Mouse (Mus musculus) kidney, embryonic 14.5 days (tissue): ENCODE measurements around the gene E130116L18Rik. TPM values are rescaled to one million over a fixed set of nuclear protein-coding genes. Genes with fewer than 3 reads are reported as not detected.
A peak's percentile ranks its signal among the peaks of the same experiment; 100 is the strongest.

Source experiments
- ATAC-seq: fragments of 200-750 bp; cut with Nextera tagmentation; 2 replicates; pipeline ENCODE4 v1.8.0; 2017; ENCODE audit warnings: moderate number of reproducible peaks, mild to moderate bottlenecking, moderate TSS enrichment, moderate library complexity; ENCODE audit not compliant: low FRiP score, low TSS enrichment
- H3K27ac ChIP-seq: fragments of 300-500 bp; sonication (generic); 2 replicates; pipeline ENCODE4 v1.5.1; 2014; ENCODE audit warnings: low read depth, mild to moderate bottlenecking, low read length, moderate library complexity, mixed read lengths
- H3K27me3 ChIP-seq: fragments of 300-500 bp; sonication (generic); 2 replicates; pipeline ENCODE4 v1.6.1; 2014; ENCODE audit warnings: mild to moderate bottlenecking, low read length; ENCODE audit not compliant: control insufficient read depth, insufficient read depth
- H3K36me3 ChIP-seq: fragments of 300-500 bp; sonication (generic); 2 replicates; pipeline ENCODE4 v1.6.1; 2014; ENCODE audit warnings: low read length, mixed read lengths; ENCODE audit not compliant: control insufficient read depth, insufficient read depth
- H3K4me1 ChIP-seq: fragments of 300-500 bp; sonication (generic); 2 replicates; pipeline ENCODE4 v1.6.1; 2014; ENCODE audit warnings: low read length, mixed read lengths; ENCODE audit not compliant: control insufficient read depth, insufficient read depth
- H3K4me2 ChIP-seq: fragments of 300-500 bp; sonication (generic); replicated peaks from 2 replicates; pipeline ENCODE4 v1.6.1; 2014; ENCODE audit warnings: low read depth, mild to moderate bottlenecking, low read length
- H3K4me3 ChIP-seq: fragments of 300-500 bp; sonication (generic); 2 replicates; pipeline ENCODE4 v1.5.1; 2014; ENCODE audit warnings: mild to moderate bottlenecking, low read length
- H3K9ac ChIP-seq: fragments of 300-500 bp; sonication (generic); 2 replicates; pipeline ENCODE4 v1.6.1; 2014; ENCODE audit warnings: low read depth, mild to moderate bottlenecking, low read length, moderate library complexity
- H3K9me3 ChIP-seq: fragments of 300-500 bp; sonication (generic); 2 replicates; pipeline ENCODE4 v1.6.1; 2016; ENCODE audit warnings: low read length; ENCODE audit not compliant: control insufficient read depth
- WGBS: fragments of 180-500 bp; shearing (Covaris S2); extraction: QIAGEN DNeasy Blood & Tissue Kit; methylation state at CpG from one replicate; pipeline ENCODE4 v1.1.7; 2014; 5-methylcytosine and 5-hydroxymethylcytosine counted together
- polyA plus RNA-seq: library from polyadenylated mRNA; unstranded; fragments of >200 nt; fragmentation: Nextera tagmentation; extraction: Ambion mirVana; gene quantifications from 2 replicates; pipeline ENCODE4 v1.2.1, GENCODE M21; 2014

E130116L18Rik gene
- polyA plus RNA-seq = not detected in 2 replicates

DNA sequence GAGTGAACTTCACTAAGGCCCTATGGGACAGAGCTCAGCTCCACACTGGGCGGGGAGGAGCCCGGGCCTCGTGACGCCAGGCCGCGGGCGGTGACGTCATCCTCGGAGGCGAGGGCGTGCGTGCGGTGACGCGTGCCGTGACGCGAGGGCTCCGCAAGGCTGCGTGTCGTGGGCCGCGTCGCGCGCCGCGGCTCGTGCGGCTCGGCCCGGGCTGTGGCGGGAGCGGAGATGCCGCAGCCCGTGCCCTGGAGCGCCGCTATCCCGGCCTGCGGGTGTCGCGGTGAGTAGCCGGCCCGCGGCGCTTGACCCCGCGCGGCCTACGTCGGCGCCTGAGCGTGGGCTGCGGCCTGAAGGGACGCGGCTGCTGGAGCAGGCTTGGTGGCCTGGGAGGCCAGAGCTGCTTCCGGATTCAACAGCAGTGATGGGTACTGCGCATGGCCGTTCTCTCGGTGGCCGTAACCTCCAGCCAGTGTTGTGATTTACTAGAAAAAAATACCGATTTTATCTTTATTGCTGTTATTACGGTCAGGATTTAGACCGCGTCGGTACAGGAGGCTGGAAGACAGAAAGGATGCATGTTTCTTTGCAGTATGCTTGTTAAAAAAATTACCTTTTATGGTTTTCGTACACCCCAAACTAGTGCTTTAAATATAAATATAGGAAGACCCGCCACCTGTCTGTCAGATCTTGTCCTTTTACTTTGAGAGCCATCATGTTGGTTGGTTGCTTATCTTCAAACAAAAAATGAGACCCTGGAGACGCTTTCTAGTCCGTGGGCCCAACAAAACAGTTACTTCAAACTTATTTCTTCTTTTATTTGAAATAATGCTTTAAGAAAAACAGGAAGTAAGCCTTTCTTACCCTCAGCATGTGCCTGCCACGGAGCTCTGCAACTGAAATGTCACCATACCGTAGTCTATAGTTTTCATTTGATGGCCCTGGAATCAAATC is at the start of gene E130116L18Rik:
Gene E130116L18Rik, minus strand, starts transcription at position 402 of the 951 bp plus-strand sequence.
- Histone ChIP-seq H3K27ac (peak within 1 kb of the TSS; percentile 87), H3K4me2 (peak within 1 kb of the TSS; percentile 45), H3K9me3 (no peaks in the 10 kb centered on the region), H3K27me3 (no peaks in the 10 kb centered on the region), H3K4me3 (peak within 1 kb of the TSS; percentile 63), H3K9ac (peak within 1 kb of the TSS; percentile 84), H3K36me3 (no peaks in the 10 kb centered on the region), H3K4me1 (peaks cover 5% of the 10 kb centered on the region)
- 3% methylated on average over 71 of the region's 72 CpGs for WGBS
- peak; percentile 98 for ATAC-seq

DNA sequence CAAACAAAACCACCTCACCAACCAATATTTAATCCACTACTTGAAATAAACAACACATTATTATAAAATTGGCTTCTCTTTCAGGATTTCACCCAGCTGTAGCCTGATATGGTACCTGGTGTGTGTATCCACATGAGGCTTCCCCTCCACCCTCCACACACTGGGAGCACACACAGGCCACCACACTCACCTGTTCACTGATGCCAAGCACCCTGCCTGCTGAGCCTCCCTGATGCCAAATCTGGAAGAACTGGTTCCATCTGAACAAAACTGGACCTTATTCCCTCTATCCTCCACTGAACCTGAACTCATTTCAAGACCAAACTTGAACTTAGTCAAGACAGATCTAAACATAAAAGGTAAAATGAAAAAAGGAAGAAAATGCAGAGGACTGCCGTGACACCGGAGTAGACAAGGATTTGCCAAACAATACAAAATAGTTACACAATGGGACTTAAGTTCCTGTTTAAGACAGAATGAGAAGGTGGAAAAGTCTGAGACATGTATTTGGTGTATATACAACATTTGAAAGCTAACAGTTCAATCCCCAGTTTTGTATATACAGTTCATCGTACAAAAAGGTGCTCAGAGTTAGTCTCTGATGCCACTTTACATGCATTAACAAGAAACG is 45.4 kb upstream of the E130116L18Rik start:
- no peak overlapping the region for H3K27ac ChIP-seq
- H3K4me3 ChIP-seq = no peak overlapping the region
- H3K36me3 ChIP-seq = peaks cover 53% of the 10 kb centered on the region
- H3K9ac ChIP-seq = no peak overlapping the region
- no peaks in the 10 kb centered on the region for H3K27me3 ChIP-seq
- no peaks in the 10 kb centered on the region for H3K4me1 ChIP-seq
- H3K9me3 ChIP-seq = no peaks in the 10 kb centered on the region
- no peak for ATAC-seq
- WGBS = 92% methylated on average over 4 of the region's 4 CpGs
- no peak overlapping the region for H3K4me2 ChIP-seq

DNA sequence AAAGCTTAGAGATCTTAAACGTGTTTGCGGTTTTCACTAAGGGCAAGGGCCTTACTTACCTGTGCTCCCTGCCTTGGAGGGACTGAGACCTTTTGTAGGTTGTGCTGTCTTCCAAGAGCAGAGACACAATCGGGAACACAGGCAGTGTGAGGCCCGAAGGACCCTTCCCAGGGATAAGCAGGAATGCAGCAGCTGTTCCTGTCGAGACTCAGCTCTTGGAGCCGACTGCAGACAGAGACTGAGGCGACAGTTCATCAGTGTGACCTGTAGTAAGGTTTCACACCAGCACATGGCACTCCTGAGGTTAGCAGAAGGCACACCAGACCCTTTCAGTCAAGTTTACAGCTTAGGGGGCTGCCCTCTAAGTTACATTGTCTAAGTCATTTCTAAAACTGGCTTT is 39.3 kb upstream of the E130116L18Rik start:
- H3K27ac ChIP-seq = no peak overlapping the region

DNA sequence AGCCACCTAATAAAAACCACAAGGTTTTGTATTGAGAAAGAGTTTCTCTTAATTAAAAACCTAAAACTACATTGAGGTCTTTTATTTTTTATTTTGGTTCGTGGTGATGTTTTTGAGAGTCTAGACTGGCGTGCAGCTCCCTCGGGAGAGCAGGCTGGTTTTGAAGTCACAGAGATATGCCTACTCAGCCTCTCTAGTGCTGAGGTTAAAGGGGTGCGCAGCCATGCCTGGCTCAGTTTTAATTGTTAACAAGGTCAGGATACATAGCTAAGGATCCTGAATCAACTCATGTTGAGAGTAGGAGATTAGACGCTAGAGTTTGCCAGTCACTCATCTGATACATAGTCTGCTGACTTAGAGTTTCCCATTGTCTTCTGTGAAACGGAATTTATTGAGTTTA is 38.5 kb upstream of the E130116L18Rik start:
- 86% methylated on average over 6 of the region's 6 CpGs for WGBS
- Histone ChIP-seq H3K27me3 (no peaks in the 10 kb centered on the region), H3K4me2 (no peak overlapping the region), H3K9me3 (no peaks in the 10 kb centered on the region), H3K36me3 (peaks cover 47% of the 10 kb centered on the region), H3K4me3 (no peak overlapping the region), H3K9ac (no peak overlapping the region), H3K4me1 (no peaks in the 10 kb centered on the region), H3K27ac (no peak overlapping the region)
- ATAC-seq = no peak

More for the DNA sequence above, 39.3 kb upstream of the E130116L18Rik start:
- H3K4me3 ChIP-seq = no peak overlapping the region
- no peak overlapping the region for H3K9ac ChIP-seq
- H3K36me3 ChIP-seq = peaks cover 52% of the 10 kb centered on the region
- no peak overlapping the region for H3K4me2 ChIP-seq
- 80% methylated on average over 7 of the region's 7 CpGs for WGBS
- no peaks in the 10 kb centered on the region for H3K9me3 ChIP-seq
- ATAC-seq = no peak
- no peaks in the 10 kb centered on the region for H3K4me1 ChIP-seq
- H3K27me3 ChIP-seq = no peaks in the 10 kb centered on the region

DNA sequence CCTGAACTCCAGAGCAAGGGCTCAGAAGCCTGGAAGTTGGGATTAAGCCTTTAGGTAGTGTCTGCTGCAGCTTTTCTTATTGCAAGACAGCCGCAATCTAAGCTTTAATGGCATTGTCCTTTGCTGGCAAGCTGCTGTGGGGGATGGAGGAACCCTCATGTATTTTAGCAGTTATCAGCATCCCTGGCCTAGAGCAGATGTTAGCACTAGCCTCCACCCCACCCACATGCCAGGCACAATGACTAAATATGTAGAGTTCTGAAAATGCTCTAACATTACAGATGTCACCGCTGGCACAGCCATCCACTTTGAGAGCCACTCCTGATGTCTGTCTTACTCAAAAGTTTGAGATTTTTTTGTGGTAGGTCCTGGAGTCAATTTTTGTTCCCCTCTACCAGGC is 33.7 kb upstream of the E130116L18Rik start:
- Histone ChIP-seq H3K36me3 (peaks cover 31% of the 10 kb centered on the region; the same call in 1 of the 2 replicates), H3K4me2 (no peak overlapping the region), H3K9me3 (no peaks in the 10 kb centered on the region), H3K4me1 (no peaks in the 10 kb centered on the region), H3K9ac (no peak overlapping the region), H3K27ac (no peak overlapping the region), H3K27me3 (no peaks in the 10 kb centered on the region), H3K4me3 (no peak overlapping the region)
- ATAC-seq = no peak
- 90% methylated on average over 2 of the region's 2 CpGs for WGBS

DNA sequence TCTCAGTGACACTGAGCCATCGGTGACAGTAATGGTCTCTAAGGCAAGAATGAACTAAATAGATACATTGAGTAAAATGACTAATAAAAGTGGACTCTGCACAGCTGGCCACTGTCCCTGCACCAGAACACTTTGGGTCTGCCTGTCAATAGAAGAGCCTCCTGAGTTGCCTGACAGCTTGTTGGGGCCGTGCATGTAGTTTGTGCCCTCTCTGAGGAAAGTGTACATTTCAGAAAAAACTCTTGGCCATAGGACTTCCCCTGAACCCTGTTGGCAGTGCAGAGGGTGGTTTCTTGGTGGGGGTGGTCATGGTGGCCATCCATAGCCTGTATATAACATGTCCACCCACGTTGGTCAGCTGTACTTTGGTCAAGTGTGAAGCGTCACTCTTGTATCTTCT is 31.5 kb upstream of the E130116L18Rik start:
- Histone ChIP-seq H3K27ac (no peak overlapping the region), H3K36me3 (peaks cover 33% of the 10 kb centered on the region; the same call in 1 of the 2 replicates)

DNA sequence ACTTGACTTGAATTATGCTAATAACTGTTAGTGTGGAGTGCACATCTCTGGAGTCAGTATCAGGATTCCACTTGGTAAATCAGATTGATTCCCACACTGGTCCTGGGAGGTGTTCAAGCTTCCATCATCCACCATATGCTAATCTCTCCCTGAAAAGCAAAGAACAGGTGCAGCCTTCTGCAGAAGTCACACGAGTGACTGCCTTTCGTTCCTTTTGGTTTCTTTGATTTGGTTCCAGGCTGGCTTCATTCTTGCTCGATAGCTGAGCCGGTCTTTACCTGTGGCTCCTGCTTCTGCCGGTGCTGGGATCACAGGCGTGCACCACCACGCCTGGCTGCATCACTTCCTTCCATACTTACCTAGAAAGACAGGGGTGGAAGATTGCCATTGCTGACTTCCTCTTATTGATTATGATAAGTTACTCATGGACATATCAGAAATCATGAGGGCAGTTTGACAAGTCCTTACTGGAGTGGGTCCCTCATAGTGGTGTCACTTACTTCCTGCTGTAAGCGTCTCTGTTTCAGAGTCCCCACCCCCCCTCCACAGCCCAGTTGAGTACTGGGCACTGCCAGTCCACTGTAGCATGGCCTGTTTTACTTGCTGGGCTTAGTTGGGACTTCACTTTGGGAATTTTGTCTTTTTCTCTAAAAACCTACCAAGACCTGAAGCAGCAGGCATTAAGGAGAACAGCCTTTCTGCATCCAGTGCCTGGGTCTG is 30.0 kb upstream of the E130116L18Rik start:
- Histone ChIP-seq H3K4me3 (no peak overlapping the region), H3K9me3 (no peaks in the 10 kb centered on the region), H3K4me1 (no peaks in the 10 kb centered on the region), H3K9ac (no peak overlapping the region), H3K36me3 (peaks cover 26% of the 10 kb centered on the region; the same call in 1 of the 2 replicates), H3K27ac (peak overlapping the region; percentile 49), H3K27me3 (no peaks in the 10 kb centered on the region), H3K4me2 (no peak overlapping the region)
- 0 out of 2 replicates have a peak, but pooled peaks have one; percentile 32 for ATAC-seq
- WGBS = 75% methylated on average over 8 of the region's 8 CpGs

More for the DNA sequence above, 31.5 kb upstream of the E130116L18Rik start:
- H3K4me1 ChIP-seq = no peaks in the 10 kb centered on the region
- H3K27me3 ChIP-seq = no peaks in the 10 kb centered on the region
- WGBS = 87% methylated on average over 4 of the region's 4 CpGs
- no peak overlapping the region for H3K4me3 ChIP-seq
- no peak overlapping the region for H3K9ac ChIP-seq
- ATAC-seq = no peak
- no peaks in the 10 kb centered on the region for H3K9me3 ChIP-seq
- H3K4me2 ChIP-seq = no peak overlapping the region

DNA sequence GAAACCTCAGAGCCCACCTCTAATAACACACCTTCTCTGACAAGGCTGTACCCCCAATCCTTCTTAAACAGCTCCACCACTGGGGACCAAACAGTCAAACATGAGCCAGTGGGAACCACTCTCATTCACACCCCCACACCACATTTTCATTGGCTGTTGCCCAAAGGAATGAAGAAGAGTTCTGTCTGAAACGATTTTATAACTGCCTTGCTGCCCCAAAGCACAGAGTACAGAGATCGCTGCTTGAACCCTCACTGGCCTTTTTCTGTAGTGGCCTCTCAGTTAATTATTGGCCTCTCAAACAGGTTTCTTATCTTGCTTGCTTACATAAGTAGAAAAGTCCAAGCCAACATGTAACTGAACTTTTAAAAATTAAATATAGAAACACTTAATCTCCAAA is 29.5 kb upstream of the E130116L18Rik start:
- Histone ChIP-seq H3K9me3 (no peaks in the 10 kb centered on the region), H3K4me1 (no peaks in the 10 kb centered on the region), H3K36me3 (peaks cover 22% of the 10 kb centered on the region; the same call in 1 of the 2 replicates), H3K27me3 (no peaks in the 10 kb centered on the region), H3K27ac (peak overlapping the region; percentile 53), H3K9ac (no peak overlapping the region), H3K4me2 (no peak overlapping the region), H3K4me3 (no peak overlapping the region)
- ATAC-seq = 0 out of 2 replicates have a peak, but pooled peaks have one; percentile 32
- WGBS = 53% methylated on average over 2 of the region's 2 CpGs
